Mouse (Mus musculus) stomach, embryonic 14.5 days (tissue): ENCODE measurements at regions not wholly inside any gene's neighbourhood (a gene's known extent, or its start where the extent isn't known, plus 50 kb on each side); places are given as distances from the start of the nearest gene placed in this dataset.
A peak's percentile ranks its signal among the peaks of the same experiment; 100 is the strongest.

Experiments used
- ATAC-seq: fragments of 200-750 bp; cut with Nextera tagmentation; 2 replicates; pipeline ENCODE4 v1.8.0; 2017; ENCODE audit warnings: low read depth, moderate TSS enrichment; ENCODE audit not compliant: insufficient number of reproducible peaks, insufficient read depth, low FRiP score
- H3K27ac ChIP-seq: fragments of 300-500 bp; sonication (generic); 2 replicates; pipeline ENCODE4 v1.5.1; 2014; ENCODE audit warnings: mild to moderate bottlenecking, low read length, moderate library complexity, mixed read lengths
- H3K27me3 ChIP-seq: fragments of 300-500 bp; sonication (generic); 2 replicates; pipeline ENCODE4 v1.6.1; 2014; ENCODE audit warnings: low read length, control low read depth, mixed read lengths; ENCODE audit not compliant: control insufficient read depth, insufficient read depth
- H3K36me3 ChIP-seq: fragments of 300-500 bp; sonication (generic); 2 replicates; pipeline ENCODE4 v1.6.1; 2014; ENCODE audit warnings: mild to moderate bottlenecking, control low read depth, low read length, moderate library complexity, mixed read lengths; ENCODE audit not compliant: control insufficient read depth, insufficient read depth
- H3K4me1 ChIP-seq: fragments of 300-500 bp; sonication (generic); 2 replicates; pipeline ENCODE4 v1.6.1; 2014; ENCODE audit warnings: low read length, control low read depth, mixed read lengths; ENCODE audit not compliant: control insufficient read depth, insufficient read depth
- H3K4me2 ChIP-seq: fragments of 300-500 bp; sonication (generic); replicated peaks from 2 replicates; pipeline ENCODE4 v1.6.1; 2014; ENCODE audit warnings: low read depth, low read length, control low read depth
- H3K4me3 ChIP-seq: fragments of 300-500 bp; sonication (generic); 2 replicates; pipeline ENCODE4 v1.5.1; 2014; ENCODE audit warnings: low read depth, low read length, control low read depth
- H3K9ac ChIP-seq: fragments of 300-500 bp; sonication (generic); replicated peaks from 2 replicates; pipeline ENCODE4 v1.6.1; 2014; ENCODE audit warnings: low read depth, mild to moderate bottlenecking, control low read depth, low read length, moderate library complexity, mixed read lengths
- H3K9me3 ChIP-seq: fragments of 300-500 bp; sonication (generic); 2 replicates; pipeline ENCODE4 v1.6.1; 2016; ENCODE audit warnings: low read depth, low read length, control low read depth; ENCODE audit not compliant: control insufficient read depth
- WGBS: fragments of 180-500 bp; shearing (Covaris S2); extraction: QIAGEN DNeasy Blood & Tissue Kit; methylation state at CpG from one replicate; pipeline ENCODE4 v1.1.7; 2014; 5-methylcytosine and 5-hydroxymethylcytosine counted together

GRCm38 (mm10) chr13:60420386-60420785 lies 181.4 kb upstream of the Dapk1 start:
- no peak overlapping the region for H3K27ac ChIP-seq
- H3K4me1 ChIP-seq, result no peaks in the 10 kb centered on the region
- H3K9me3 ChIP-seq, result no peaks in the 10 kb centered on the region
- H3K27me3 ChIP-seq, result no peaks in the 10 kb centered on the region
- no peak overlapping the region for H3K4me3 ChIP-seq
- H3K4me2 ChIP-seq, result no peak overlapping the region
- no peaks in the 10 kb centered on the region for H3K36me3 ChIP-seq
- WGBS, result 68% methylated on average over 7 of the region's 7 CpGs
- no peak for ATAC-seq
- H3K9ac ChIP-seq, result no peak overlapping the region

- H3K9me3 ChIP-seq, result no peaks in the 10 kb centered on the region
- H3K9ac ChIP-seq, result no peak overlapping the region
- WGBS, result 28% methylated on average over 3 of the region's 3 CpGs
- no peaks in the 10 kb centered on the region for H3K4me1 ChIP-seq
- H3K4me3 ChIP-seq, result no peak overlapping the region
- no peak overlapping the region for H3K4me2 ChIP-seq
- no peak overlapping the region for H3K27ac ChIP-seq
- no peaks in the 10 kb centered on the region for H3K36me3 ChIP-seq
- H3K27me3 ChIP-seq, result no peaks in the 10 kb centered on the region
- peak; percentile 48; the same call in 1 of the 2 replicates for ATAC-seq
These were observed 180.7 kb upstream of the Dapk1 start for GRCm38 (mm10) chr13:60420842-60421696.

GRCm38 (mm10) chr13:60424267-60424666 lies 177.5 kb upstream of the Dapk1 start:
- H3K4me3 ChIP-seq, result no peak overlapping the region
- no peak overlapping the region for H3K4me2 ChIP-seq
- WGBS, result 67% methylated on average over 6 of the region's 6 CpGs
- H3K4me1 ChIP-seq, result no peaks in the 10 kb centered on the region
- no peaks in the 10 kb centered on the region for H3K36me3 ChIP-seq
- H3K27ac ChIP-seq, result no peak overlapping the region
- no peaks in the 10 kb centered on the region for H3K9me3 ChIP-seq
- no peaks in the 10 kb centered on the region for H3K27me3 ChIP-seq
- ATAC-seq, result no peak
- H3K9ac ChIP-seq, result no peak overlapping the region

GRCm38 (mm10) chr13:60425140-60425539 lies 176.6 kb upstream of the Dapk1 start:
- no peak overlapping the region for H3K4me3 ChIP-seq
- no peaks in the 10 kb centered on the region for H3K36me3 ChIP-seq
- no peak overlapping the region for H3K4me2 ChIP-seq
- no peak overlapping the region for H3K27ac ChIP-seq
- H3K9me3 ChIP-seq, result no peaks in the 10 kb centered on the region
- H3K27me3 ChIP-seq, result no peaks in the 10 kb centered on the region
- 54% methylated on average over 11 of the region's 11 CpGs for WGBS
- no peaks in the 10 kb centered on the region for H3K4me1 ChIP-seq
- no peak overlapping the region for H3K9ac ChIP-seq
- no peak for ATAC-seq

GRCm38 (mm10) chr13:60425556-60425955 lies 176.2 kb upstream of the Dapk1 start:
- no peak for ATAC-seq
- Histone ChIP-seq H3K4me1 (no peaks in the 10 kb centered on the region), H3K27ac (no peak overlapping the region), H3K36me3 (no peaks in the 10 kb centered on the region), H3K4me2 (no peak overlapping the region), H3K9me3 (no peaks in the 10 kb centered on the region), H3K9ac (no peak overlapping the region), H3K4me3 (no peak overlapping the region), H3K27me3 (no peaks in the 10 kb centered on the region)
- WGBS, result 84% methylated on average over 6 of the region's 6 CpGs

GRCm38 (mm10) chr13:60426192-60426840 lies 175.4 kb upstream of the Dapk1 start:
- 83% methylated on average over 12 of the region's 12 CpGs for whole genome bisulfite sequencing
- no peak overlapping the region for H3K4me2 ChIP-seq
- H3K27ac ChIP-seq, result no peak overlapping the region
- no peaks in the 10 kb centered on the region for H3K9me3 ChIP-seq
- H3K4me3 ChIP-seq, result no peak overlapping the region
- no peak for ATAC-seq
- no peaks in the 10 kb centered on the region for H3K36me3 ChIP-seq
- H3K4me1 ChIP-seq, result no peaks in the 10 kb centered on the region
- no peak overlapping the region for H3K9ac ChIP-seq
- H3K27me3 ChIP-seq, result no peaks in the 10 kb centered on the region

DNA sequence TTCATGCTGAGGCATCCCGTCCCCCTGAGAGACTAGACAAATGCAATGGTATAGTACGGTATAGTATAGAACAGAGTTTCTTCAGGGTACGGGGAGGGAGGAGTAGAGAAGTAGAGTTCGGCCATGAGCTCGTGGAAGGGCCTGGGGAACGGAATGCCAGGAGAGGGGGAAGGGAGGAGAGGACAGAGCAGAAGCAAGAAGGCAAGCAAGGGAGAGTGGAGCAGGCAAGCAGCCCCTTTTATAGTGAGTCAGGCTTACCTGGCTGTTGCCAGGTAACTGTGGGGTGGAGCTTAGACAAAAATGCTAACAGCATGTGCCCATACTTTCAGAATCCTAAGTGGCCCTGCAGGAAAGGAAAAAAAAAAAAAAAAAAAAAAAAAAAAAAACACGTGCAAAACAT lies 174.7 kb upstream of the Dapk1 start:
- Histone ChIP-seq H3K4me3 (no peak overlapping the region), H3K27ac (no peak overlapping the region), H3K27me3 (no peaks in the 10 kb centered on the region), H3K9ac (no peak overlapping the region), H3K4me1 (no peaks in the 10 kb centered on the region), H3K9me3 (no peaks in the 10 kb centered on the region), H3K4me2 (no peak overlapping the region), H3K36me3 (no peaks in the 10 kb centered on the region)
- no peak for ATAC-seq
- WGBS, result 51% methylated on average over 7 of the region's 7 CpGs

DNA sequence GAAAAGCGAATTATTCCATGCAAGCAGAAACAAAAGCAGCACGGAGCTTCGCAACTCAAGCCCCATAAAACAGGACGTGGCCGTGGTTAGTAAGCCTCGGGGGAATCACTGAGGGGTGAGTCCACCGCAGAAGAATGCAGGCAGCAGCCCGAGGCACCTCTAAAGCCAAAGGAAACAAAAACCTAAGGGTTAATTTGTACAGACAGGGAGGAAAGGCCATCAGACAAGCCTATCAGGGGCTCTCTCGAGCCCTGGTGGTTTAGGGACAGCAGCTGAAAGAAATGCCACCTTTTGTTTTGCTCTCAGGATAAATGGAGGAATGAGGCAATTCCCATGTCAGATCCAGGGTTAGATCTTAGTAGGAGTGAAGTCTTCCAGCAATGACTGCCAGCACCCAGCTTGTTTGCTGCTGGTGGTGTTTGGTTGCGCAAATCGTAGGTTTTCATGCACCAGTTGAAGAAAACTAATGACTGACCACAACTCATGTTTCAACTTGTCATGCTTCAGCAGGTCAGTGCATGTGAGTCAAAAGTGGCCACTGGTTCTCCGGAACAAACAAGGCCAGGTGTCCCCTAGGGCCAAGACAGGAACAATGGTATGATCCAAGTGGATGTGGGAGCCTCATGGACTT lies 173.9 kb upstream of the Dapk1 start:
- H3K27ac ChIP-seq, result no peak overlapping the region
- ATAC-seq, result no peak
- no peaks in the 10 kb centered on the region for H3K9me3 ChIP-seq
- H3K4me1 ChIP-seq, result no peaks in the 10 kb centered on the region
- H3K36me3 ChIP-seq, result no peaks in the 10 kb centered on the region
- no peak overlapping the region for H3K9ac ChIP-seq
- WGBS, result 35% methylated on average over 12 of the region's 12 CpGs
- H3K27me3 ChIP-seq, result no peaks in the 10 kb centered on the region
- H3K4me2 ChIP-seq, result no peak overlapping the region
- H3K4me3 ChIP-seq, result no peak overlapping the region
